Mouse (Mus musculus) testis, adult 2 months (tissue): ENCODE results near the gene Dennd6b.

Source experiments
- CTCF ChIP-seq: fragments of 200-500 bp; IDR thresholded peaks from 2 replicates; pipeline ENCODE4 v1.5.1; 2012; ENCODE audit warnings: low read depth, mild to moderate bottlenecking, inconsistent platforms, low read length, moderate library complexity; ENCODE audit not compliant: control insufficient read depth, insufficient read depth, insufficient replicate concordance
- POLR2A ChIP-seq: fragments of 200-500 bp; IDR thresholded peaks from 2 replicates; pipeline ENCODE4 v1.6.1; 2012; ENCODE audit warnings: low read depth, mild to moderate bottlenecking, inconsistent platforms, low read length, moderate library complexity; ENCODE audit not compliant: control insufficient read depth

GRCm38 (mm10) chr15:89214953-89215352 is 18.7 kb upstream of the Dennd6b start:
- TF ChIP-seq POLR2A (no peak), CTCF (no peak)
